Mouse (Mus musculus) v-Abl transformed pro-B cells (cell line): Measurements from ENCODE around the gene Insrr.

ENCODE experiments used
- in situ Hi-C, 2 experiments: fragments of 400-800 bp; cut with MboI; formaldehyde crosslinking; loops; one replicate each; pipeline ENCODE4 v1.15.1; 2025; ENCODE audit not compliant: unreplicated experiment in 2 of 2

Gene Insrr

GRCm38 (mm10) chr3:87796736-87797334, at the start of gene Insrr:
Insrr (plus strand) TSS chr3:87796951.
- in situ Hi-C loops = loop anchor here (5.0 to 25.0 kb wide), 2 partner anchors 60 to 165 kb away; partner anchors contain the start of gene Nes (in 1 of the 2)

GRCm38 (mm10) chr3:87748431-87748830, 48.3 kb upstream of the Insrr start, which contains the start of gene Lrrc71:
Lrrc71 (minus strand) TSS chr3:87748625.
- in situ Hi-C loops = loop anchor here in 1 of 2 experiments (10.0 kb wide), 2 partner anchors 244 to 504 kb away; no protein-coding TSS in a partner anchor

- in situ Hi-C loops = loop anchor here in 1 of 2 experiments (10.0 kb wide), 2 partner anchors 244 to 504 kb away; no protein-coding TSS in a partner anchor
Measured at GRCm38 (mm10) chr3:87749036-87749435, 47.7 kb upstream of the Insrr start.

DNA sequence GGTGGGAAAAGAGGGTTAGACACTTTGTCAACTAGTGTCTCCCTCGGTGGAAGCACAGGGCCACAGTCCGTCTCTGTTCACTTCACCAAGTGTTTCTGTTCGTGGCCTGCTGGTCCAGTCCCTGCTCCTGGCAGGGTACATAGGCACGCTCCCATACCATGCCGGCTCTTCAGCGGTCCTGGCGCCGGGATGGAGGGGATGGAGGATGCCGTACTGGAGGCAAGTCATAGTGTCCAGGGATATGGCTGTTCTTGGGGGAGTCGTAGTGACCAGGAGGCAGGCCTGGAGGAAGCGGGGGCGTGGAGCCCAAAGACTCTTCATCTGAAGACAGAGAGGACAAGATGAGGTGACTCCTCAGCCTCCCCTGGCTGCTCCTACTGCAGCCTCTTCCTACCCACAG, 46.8 kb upstream of the Insrr start:
- in situ Hi-C loops = loop anchor here (10.0 kb wide), 3 partner anchors 65 to 505 kb away; no protein-coding TSS in a partner anchor

GRCm38 (mm10) chr3:87752567-87752966, 44.2 kb upstream of the Insrr start:
- in situ Hi-C loops = loop anchor here in 1 of 2 experiments (10.0 kb wide), 1 partner anchor 62 kb away; no protein-coding TSS in a partner anchor

DNA sequence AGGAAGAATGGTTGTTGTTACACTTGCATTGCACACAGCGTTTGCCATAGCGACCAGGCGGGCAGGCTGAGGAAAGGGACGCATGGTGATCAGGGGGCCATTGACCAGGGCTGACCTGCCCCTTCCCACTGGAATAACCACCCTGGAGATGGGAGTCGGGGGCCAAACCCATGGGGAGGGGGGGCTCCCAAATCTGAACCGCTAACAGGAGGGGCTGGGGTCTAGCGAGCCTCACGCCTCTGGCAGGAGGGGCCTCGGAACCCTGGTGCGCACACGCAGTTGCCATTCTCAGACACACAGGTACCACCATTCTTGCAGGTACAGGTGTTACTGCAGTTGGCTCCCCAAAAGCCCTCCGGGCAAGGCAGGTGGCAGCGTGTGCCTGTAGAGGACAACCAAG, 42.9 kb upstream of the Insrr start:
- in situ Hi-C loops = loop anchor here in 1 of 2 experiments (10.0 kb wide), 1 partner anchor 61 kb away; no protein-coding TSS in a partner anchor

DNA sequence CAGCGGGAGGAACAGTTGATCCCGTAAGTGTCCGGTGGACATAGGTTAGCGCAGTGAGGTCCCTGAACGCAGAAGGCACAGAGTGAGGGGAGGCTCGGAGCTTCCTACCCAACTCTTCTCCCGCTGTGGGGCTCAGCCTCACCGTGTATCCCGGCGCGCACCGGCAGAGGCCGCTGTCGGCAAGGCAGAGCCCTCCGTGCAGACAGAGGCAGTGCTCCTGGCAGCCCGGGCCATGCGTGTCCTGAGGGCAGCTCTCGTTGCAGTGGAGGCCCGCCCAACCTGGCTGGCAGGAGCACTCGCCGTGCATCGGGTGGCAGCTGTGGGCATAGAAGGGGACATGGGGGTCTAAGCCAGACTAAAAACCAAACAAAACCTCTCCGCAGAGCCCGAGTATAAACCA, 40.8 kb upstream of the Insrr start:
- in situ Hi-C loops = loop anchor here (5.0 to 10.0 kb wide), 3 partner anchors 59 to 106 kb away; no protein-coding TSS in a partner anchor

DNA sequence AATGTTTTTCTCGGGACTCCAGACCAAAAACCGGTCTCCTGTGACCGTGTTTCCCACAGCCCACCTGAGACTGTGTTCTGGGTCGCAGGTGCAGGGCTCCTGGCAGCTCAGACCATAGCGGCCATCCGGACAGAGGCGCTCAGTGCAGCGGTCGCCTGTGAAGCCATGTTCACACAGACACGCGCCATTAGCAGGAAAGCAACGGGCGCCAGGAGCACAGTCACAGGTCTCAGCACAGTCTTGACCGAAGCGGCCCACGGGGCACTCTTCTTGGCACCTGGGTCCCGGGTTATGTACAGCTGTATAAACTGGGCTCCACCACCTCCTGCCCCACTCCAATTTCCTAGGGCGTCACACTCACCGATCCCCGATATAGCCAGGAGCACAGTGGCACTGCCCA, 40.3 kb upstream of the Insrr start:
- in situ Hi-C loops = loop anchor here (5.0 to 10.0 kb wide), 3 partner anchors 58 to 106 kb away; no protein-coding TSS in a partner anchor

DNA sequence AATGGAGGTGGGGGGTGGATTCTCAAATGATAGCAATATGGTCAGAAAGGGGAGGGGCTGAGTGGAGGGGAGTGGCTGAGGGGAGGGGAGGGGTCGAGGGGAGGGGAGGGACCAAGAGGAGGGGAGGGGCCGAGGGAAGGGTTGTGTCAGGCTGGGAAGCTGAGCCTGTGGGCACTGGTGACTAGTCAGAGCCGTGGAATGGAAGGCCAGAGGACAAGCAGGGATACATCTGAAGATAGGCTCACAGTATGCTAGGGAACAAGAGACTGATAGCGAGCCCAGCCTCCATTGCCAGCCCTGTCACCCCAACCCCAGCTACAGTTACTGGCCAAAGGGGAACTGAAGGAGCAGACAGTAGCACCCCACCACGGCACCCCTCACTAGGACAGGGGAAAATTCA, 38.1 kb upstream of the Insrr start:
- in situ Hi-C loops = loop anchor here (5.0 to 10.0 kb wide), 3 partner anchors 56 to 104 kb away; no protein-coding TSS in a partner anchor

DNA sequence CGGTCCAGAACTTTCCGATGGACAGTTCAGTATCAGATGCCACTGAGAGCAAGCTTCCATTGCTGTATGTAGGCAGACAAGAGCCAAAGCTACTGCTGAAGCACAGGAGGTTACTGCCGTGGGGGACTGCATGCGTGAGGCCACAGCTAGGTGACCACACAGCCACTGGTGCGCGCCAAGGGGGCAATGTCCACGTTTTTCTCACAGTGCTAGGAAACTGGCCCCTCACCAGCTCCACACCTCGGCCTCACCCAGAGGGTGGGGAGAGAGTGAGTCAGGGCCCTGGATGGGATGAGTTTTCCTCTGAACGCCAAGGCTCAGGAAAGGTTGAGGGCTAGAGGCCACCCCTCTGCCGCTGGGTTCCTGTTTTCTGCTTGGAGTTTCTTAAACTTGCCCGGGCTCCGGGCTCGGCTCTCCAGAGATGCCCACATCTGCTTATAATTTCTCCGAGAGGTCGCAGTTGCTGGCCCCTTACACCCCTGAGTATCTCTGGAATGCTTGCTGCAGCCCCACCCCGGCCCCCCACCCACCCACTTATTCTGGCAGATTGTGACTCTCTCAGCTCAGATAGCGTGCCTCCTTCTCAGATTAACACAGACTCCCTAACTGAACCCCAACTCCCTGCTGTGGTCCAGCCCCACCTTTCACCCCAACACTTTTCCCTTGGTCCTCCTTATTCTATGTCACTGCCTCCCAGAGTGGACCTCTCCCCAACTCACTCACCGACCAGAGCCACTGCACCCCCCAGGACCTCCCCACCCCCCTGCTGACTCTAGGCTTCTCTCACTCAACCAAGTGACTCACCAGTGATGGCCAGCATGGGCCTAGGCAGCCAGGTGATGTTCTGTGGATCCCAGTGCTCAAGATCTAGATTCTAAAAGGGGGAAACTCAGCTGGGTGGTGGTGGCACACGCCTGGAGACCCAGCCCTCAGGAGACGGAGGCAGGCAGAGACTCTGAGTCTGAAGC, 35.1 kb upstream of the Insrr start:
- in situ Hi-C loops = loop anchor here in 1 of 2 experiments (10.0 kb wide), 1 partner anchor 313 kb away; the partner anchor contains the start of gene Ttc24

- in situ Hi-C loops = loop anchor here in 1 of 2 experiments (10.0 kb wide), 1 partner anchor 312 kb away; the partner anchor contains the start of gene Ttc24
Measured at GRCm38 (mm10) chr3:87763202-87763601, 33.5 kb upstream of the Insrr start.

DNA sequence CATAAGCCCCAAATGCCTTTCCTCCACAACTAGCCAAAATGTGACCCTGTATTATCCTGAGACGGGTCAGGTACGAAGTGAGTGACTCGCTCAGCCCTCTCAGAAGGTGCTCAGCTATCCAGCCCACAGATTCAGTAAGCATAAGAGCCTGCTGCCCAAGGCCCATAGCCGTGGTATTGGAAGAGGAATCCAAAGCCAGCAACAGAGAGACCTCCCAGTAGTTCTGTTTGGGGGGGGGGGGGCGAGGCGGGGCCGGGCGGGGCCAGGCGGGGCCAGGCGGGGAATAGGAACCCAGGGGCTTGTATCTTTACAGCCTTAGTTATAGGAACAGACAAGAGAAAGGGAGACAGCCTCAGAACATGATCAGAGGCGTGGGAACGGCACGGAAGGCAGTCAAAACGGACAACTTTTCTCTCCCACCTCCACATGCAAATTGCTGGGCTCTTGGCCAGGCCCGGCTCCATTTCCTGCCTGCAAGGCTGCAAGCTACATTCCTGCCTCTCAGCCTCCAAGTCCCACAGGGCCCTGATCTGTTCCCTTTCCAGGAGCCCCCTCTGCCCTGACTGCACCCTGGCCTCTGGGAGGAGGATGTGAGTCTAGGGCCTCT, 33.0 kb upstream of the Insrr start:
- in situ Hi-C loops = loop anchor here in 1 of 2 experiments (10.0 kb wide), 1 partner anchor 311 kb away; the partner anchor contains the start of gene Ttc24

DNA sequence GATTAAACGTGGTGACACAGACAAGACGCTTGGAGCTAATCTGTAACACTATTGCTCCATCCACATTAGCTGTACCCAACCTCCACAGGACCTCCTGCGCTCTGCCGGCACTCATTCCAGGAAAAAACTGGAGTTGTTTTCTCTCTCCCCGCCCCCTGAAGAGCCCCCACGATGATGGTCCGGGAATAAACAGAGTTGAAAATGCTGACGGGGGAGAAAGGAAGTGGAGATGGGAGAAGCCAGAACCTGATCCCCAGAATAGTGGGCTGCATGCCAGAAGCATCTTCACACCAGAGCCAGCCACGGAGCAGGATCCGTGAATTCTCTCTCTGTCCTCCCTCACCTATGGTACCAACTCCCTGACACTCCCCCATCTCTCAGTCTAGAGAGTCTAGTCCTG, 32.2 kb upstream of the Insrr start:
- in situ Hi-C loops = loop anchor here in 1 of 2 experiments (10.0 kb wide), 1 partner anchor 310 kb away; the partner anchor contains the start of gene Ttc24

- in situ Hi-C loops = loop anchor here in 1 of 2 experiments (10.0 kb wide), 1 partner anchor 310 kb away; the partner anchor contains the start of gene Ttc24
Measured at GRCm38 (mm10) chr3:87765091-87765490, 31.7 kb upstream of the Insrr start.

GRCm38 (mm10) chr3:87765631-87766283, 31.0 kb upstream of the Insrr start:
- in situ Hi-C loops = loop anchor here in 1 of 2 experiments (10.0 kb wide), 1 partner anchor 309 kb away; the partner anchor contains the start of gene Ttc24

- in situ Hi-C loops = loop anchor here in 1 of 2 experiments (10.0 kb wide), 1 partner anchor 309 kb away; the partner anchor contains the start of gene Ttc24
Measured at GRCm38 (mm10) chr3:87766284-87766667, 30.5 kb upstream of the Insrr start.

GRCm38 (mm10) chr3:87767764-87768163, 29.0 kb upstream of the Insrr start:
- in situ Hi-C loops = loop anchor here in 1 of 2 experiments (10.0 kb wide), 1 partner anchor 307 kb away; the partner anchor contains the start of gene Ttc24

- in situ Hi-C loops = loop anchor here in 1 of 2 experiments (10.0 kb wide), 1 partner anchor 306 kb away; the partner anchor contains the start of gene Ttc24
Measured at GRCm38 (mm10) chr3:87768431-87768830, 28.3 kb upstream of the Insrr start.

DNA sequence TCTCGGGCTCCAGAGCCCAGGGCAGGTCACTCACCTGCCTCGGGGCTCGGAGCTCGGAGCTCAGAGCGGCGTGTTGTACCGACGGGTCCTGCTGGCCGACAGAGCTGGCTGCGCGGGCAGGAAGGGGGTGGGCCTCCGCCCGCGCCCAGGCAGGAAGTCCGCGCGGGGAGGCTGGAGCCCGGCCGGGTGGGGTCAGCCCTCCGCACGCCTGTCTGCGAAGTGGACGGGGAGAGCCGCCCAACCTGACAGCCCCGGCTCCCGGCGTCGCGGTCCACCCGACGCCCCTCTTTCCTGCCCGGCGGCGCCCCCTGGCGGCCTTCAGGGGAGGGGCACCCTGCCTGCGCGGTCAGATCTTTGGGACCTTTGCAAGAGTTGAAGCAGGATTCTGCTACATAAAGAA, 27.9 kb upstream of the Insrr start:
- in situ Hi-C loops = loop anchor here in 1 of 2 experiments (10.0 kb wide), 1 partner anchor 306 kb away; the partner anchor contains the start of gene Ttc24
